Mouse (Mus musculus) heart, adult 9 months (tissue): ENCODE measurements at regions not wholly inside any gene's neighbourhood (a gene's known extent, or its start where the extent isn't known, plus 50 kb on each side); places are given as distances from the start of the nearest gene placed in this dataset.
"Not testable (repeated sequence)": the region's sequence is repeated elsewhere in the genome, so short reads cannot be mapped to it uniquely, and the experiment has no call there.

Experiments
- DNase-seq, 2 experiments: peaks; one replicate each; pipeline ENCODE4 v3.0.0; 2022; ENCODE audit warnings: low spot score in 2 of 2

GRCm38 (mm10) chr3:60804711-60805293 lies 197.8 kb upstream of the P2ry1 start:
- DNase-seq, result no peak

- peak; percentile 11 to 14 for DNase-seq
Observed at GRCm38 (mm10) chr3:60811924-60812323, 190.7 kb upstream of the P2ry1 start.

GRCm38 (mm10) chr3:60813485-60813884 lies 189.1 kb upstream of the P2ry1 start:
- DNase-seq, result no peak

GRCm38 (mm10) chr3:60819684-60820281 lies 182.8 kb upstream of the P2ry1 start:
- no peak for DNase-seq

- DNase-seq, result no peak
Observed at GRCm38 (mm10) chr3:60821463-60821862, 181.1 kb upstream of the P2ry1 start.

- DNase-seq, result no peak
Observed at GRCm38 (mm10) chr3:60826759-60827158, 175.8 kb upstream of the P2ry1 start.

GRCm38 (mm10) chr3:60832385-60832784 lies 170.2 kb upstream of the P2ry1 start:
- no peak for DNase-seq

GRCm38 (mm10) chr3:60841895-60842294 lies 160.7 kb upstream of the P2ry1 start:
- no peak for DNase-seq

- DNase-seq, result peak; percentile 23 to 25
Observed at GRCm38 (mm10) chr3:60845293-60845692, 157.3 kb upstream of the P2ry1 start.

GRCm38 (mm10) chr3:60848437-60848836 lies 154.2 kb upstream of the P2ry1 start:
- no peak for DNase-seq

- no peak for DNase-seq
Observed at GRCm38 (mm10) chr3:60853773-60854172, 148.8 kb upstream of the P2ry1 start.

- no peak for DNase-seq
Observed at GRCm38 (mm10) chr3:60855734-60856133, 146.9 kb upstream of the P2ry1 start.

GRCm38 (mm10) chr3:60858474-60859118 lies 144.0 kb upstream of the P2ry1 start:
- DNase-seq, result no peak

- DNase-seq, result no peak
Observed at GRCm38 (mm10) chr3:60859119-60859515, 143.5 kb upstream of the P2ry1 start.

GRCm38 (mm10) chr3:60876858-60877257 lies 125.7 kb upstream of the P2ry1 start:
- not testable (repeated sequence) for DNase-seq

- no peak for DNase-seq
Observed at GRCm38 (mm10) chr3:60878880-60879279, 123.7 kb upstream of the P2ry1 start.

- DNase-seq, result no peak
Observed at GRCm38 (mm10) chr3:60884027-60884426, 118.6 kb upstream of the P2ry1 start.

- DNase-seq, result no peak
Observed at GRCm38 (mm10) chr3:60889191-60889861, 113.3 kb upstream of the P2ry1 start.

- DNase-seq, result no peak
Observed at GRCm38 (mm10) chr3:60897628-60898269, 104.8 kb upstream of the P2ry1 start.

GRCm38 (mm10) chr3:60898720-60899119 lies 103.9 kb upstream of the P2ry1 start:
- no peak for DNase-seq

- DNase-seq, result no peak
Observed at GRCm38 (mm10) chr3:60901571-60901970, 101.0 kb upstream of the P2ry1 start.

- no peak for DNase-seq
Observed at GRCm38 (mm10) chr3:60916411-60916810, 86.2 kb upstream of the P2ry1 start.
